In the genomic region with DNA sequence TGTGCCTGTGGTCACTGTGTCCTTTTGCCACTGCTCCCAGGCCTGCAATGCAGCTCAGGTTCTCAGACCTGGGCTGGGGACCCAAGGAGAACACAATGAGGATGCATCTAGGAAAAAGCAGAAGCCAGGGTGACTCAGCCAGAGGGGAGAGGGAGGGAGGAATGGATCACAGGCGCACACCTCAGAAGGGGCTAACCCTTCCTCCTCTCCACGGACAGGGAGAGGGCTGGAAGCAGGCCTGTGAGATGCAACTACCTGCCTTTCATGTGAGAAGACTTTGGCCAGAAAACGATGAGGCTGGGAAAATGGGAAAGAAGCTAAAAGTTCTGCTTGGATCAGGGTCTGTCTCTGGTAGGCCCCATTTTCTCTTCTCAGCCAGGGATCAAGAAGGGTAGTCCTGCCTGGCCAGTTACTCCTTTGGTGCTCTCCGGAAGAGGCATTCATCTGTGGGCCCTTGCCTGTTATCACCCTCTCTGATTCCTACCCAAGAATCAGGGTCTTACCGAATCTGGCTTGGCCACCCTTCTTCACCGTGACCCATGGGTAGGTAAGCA, we compare ENCODE assay signal across 14 mouse cellular contexts. TPM values are rescaled to one million over a fixed set of nuclear protein-coding genes. Genes with fewer than 3 reads are reported as not detected.
DNase-seq lines count a peak whose midpoint lies in the region; ATAC-seq and TF ChIP-seq lines count a peak whose summit lies in the region.
"Had no signal": no experiment of that assay in that cellular context is flagged by ENCODE, and none has a peak within 500 bp of the region (broad histone marks: within the 10 kb centered on the region; RNA-seq: fewer than 3 reads in every experiment).

No protein-coding gene starts in this region.

- peaks cover 10% of the 10 kb centered on the region; the same call in 1 of the 2 replicates for H3K36me3 ChIP-seq in lung, embryonic 14.5 days (ENCODE audit: insufficient read depth)
- 0 out of 2 replicates have a peak, but pooled peaks cover 2% of the 10 kb centered on the region for H3K36me3 ChIP-seq in forebrain, embryonic 16.5 days (ENCODE audit: control insufficient read depth, insufficient read depth)
- peaks cover 17% of the 10 kb centered on the region for H3K36me3 ChIP-seq in limb, embryonic 13.5 days
- H3K36me3 ChIP-seq in neural tube, embryonic 13.5 days: peaks cover 10% of the 10 kb centered on the region

- H3K4me3 ChIP-seq in lung, embryonic 14.5 days (ENCODE audit: low read depth, low read length): no peak overlapping the region
- no peak overlapping the region for H3K4me3 ChIP-seq in forebrain, embryonic 16.5 days (replicated peaks; ENCODE audit: low read length)
- no peak overlapping the region for H3K4me3 ChIP-seq in limb, embryonic 13.5 days
- peak overlapping the region; percentile 6; the same call in 1 of the 2 replicates for H3K4me3 ChIP-seq in neural tube, embryonic 13.5 days
- H3K4me3 ChIP-seq: heart, embryonic 10.5 days had no signal

- peak overlapping the region; percentile 26; the same call in 1 of the 2 replicates for H3K9ac ChIP-seq in lung, embryonic 14.5 days
- peak overlapping the region; percentile 24 for H3K9ac ChIP-seq in forebrain, embryonic 16.5 days (replicated peaks; ENCODE audit: low read depth, low read length)
- H3K9ac ChIP-seq in limb, embryonic 13.5 days: peak overlapping the region; percentile 35
- H3K9ac ChIP-seq in neural tube, embryonic 13.5 days: peak overlapping the region; percentile 60
- H3K9ac ChIP-seq: liver, embryonic 14.5 days had no signal

- ATAC-seq in lung, embryonic 14.5 days (ENCODE audit: insufficient read depth): no peak
- ATAC-seq in forebrain, embryonic 16.5 days: peak; percentile 2
- no peak for ATAC-seq in limb, embryonic 13.5 days (ENCODE audit: low FRiP score, low read depth)
- ATAC-seq in neural tube, embryonic 13.5 days (ENCODE audit: low read depth): no peak
- no peak for ATAC-seq in erythroblast, adult 5-6 weeks (replicated peaks; ENCODE audit: low FRiP score, poor library complexity, severe bottlenecking)
- ATAC-seq: Patski had no signal

- H3K4me2 ChIP-seq in lung, embryonic 14.5 days: no peak overlapping the region
- peak overlapping the region; percentile 24; the same call in 1 of the 2 replicates for H3K4me2 ChIP-seq in forebrain, embryonic 16.5 days (ENCODE audit: low read length)
- peak overlapping the region; percentile 27; the same call in 1 of the 2 replicates for H3K4me2 ChIP-seq in limb, embryonic 13.5 days (replicated peaks)
- H3K4me2 ChIP-seq in neural tube, embryonic 13.5 days: peak overlapping the region; percentile 43

- no peaks in the 10 kb centered on the region for H3K9me3 ChIP-seq in lung, embryonic 14.5 days (ENCODE audit: low read depth, low read length)
- no peaks in the 10 kb centered on the region for H3K9me3 ChIP-seq in forebrain, embryonic 16.5 days (ENCODE audit: control insufficient read depth, low read length)
- H3K9me3 ChIP-seq in limb, embryonic 13.5 days: no peaks in the 10 kb centered on the region
- H3K9me3 ChIP-seq in neural tube, embryonic 13.5 days: no peaks in the 10 kb centered on the region
- H3K9me3 ChIP-seq: heart, embryonic 10.5 days had no signal

- H3K27ac ChIP-seq in lung, embryonic 14.5 days (ENCODE audit: low read depth): no peak overlapping the region; the same call in 1 of the 2 replicates
- H3K27ac ChIP-seq in forebrain, embryonic 16.5 days (ENCODE audit: low read length): peak overlapping the region; percentile 61
- H3K27ac ChIP-seq in limb, embryonic 13.5 days: peak overlapping the region; percentile 79
- H3K27ac ChIP-seq in neural tube, embryonic 13.5 days (replicated peaks): peak overlapping the region; percentile 93
- H3K27ac ChIP-seq: heart, embryonic 10.5 days; liver, embryonic 14.5 days had no signal

- WGBS in lung, embryonic 14.5 days: 68% methylated on average over 6 of the region's 6 CpGs
- WGBS in forebrain, embryonic 16.5 days: 47% methylated on average over 5 of the region's 6 CpGs
- WGBS in limb, embryonic 13.5 days: 85% methylated on average over 6 of the region's 6 CpGs
- 53% methylated on average over 6 of the region's 6 CpGs for WGBS in neural tube, embryonic 13.5 days

- peaks cover 26% of the 10 kb centered on the region for H3K4me1 ChIP-seq in lung, embryonic 14.5 days (ENCODE audit: insufficient read depth)
- peaks cover 96% of the 10 kb centered on the region for H3K4me1 ChIP-seq in forebrain, embryonic 16.5 days (replicated peaks; ENCODE audit: control insufficient read depth, insufficient read depth, low read length)
- H3K4me1 ChIP-seq in limb, embryonic 13.5 days: peaks cover 74% of the 10 kb centered on the region
- peaks cover 97% of the 10 kb centered on the region for H3K4me1 ChIP-seq in neural tube, embryonic 13.5 days (replicated peaks)

- no peak for TF ChIP-seq CTCF in lung, embryonic 14.5 days (IDR thresholded peaks at IDR 0.05; ENCODE audit: low read depth)

- no peak for DNase-seq in lung, embryonic 14.5 days
- no peak for DNase-seq in lung, adult 18-20 months
- no peak for DNase-seq in adrenal gland, postnatal 4 days (ENCODE audit: low spot score in 2 of 2)
- DNase-seq in cerebellum, postnatal 14 days: no peak
- DNase-seq: cerebellum, adult 9-11 months; right cerebral cortex, adult 18-20 months had no signal

- no peaks in the 10 kb centered on the region for H3K27me3 ChIP-seq in lung, embryonic 14.5 days (ENCODE audit: insufficient read depth, low read length)
- H3K27me3 ChIP-seq in forebrain, embryonic 16.5 days (replicated peaks; ENCODE audit: control insufficient read depth, insufficient read depth, low read length): no peaks in the 10 kb centered on the region
- H3K27me3 ChIP-seq in limb, embryonic 13.5 days: no peaks in the 10 kb centered on the region
- H3K27me3 ChIP-seq in neural tube, embryonic 13.5 days: no peaks in the 10 kb centered on the region
- H3K27me3 ChIP-seq: Patski had no signal

RNA-seq across cellular contexts. Expression of gene Vangl2, which starts 10.7 kb away (rescaled TPM):
- polyA plus RNA-seq in lung, embryonic 14.5 days (2014; fragmentation: Nextera tagmentation; extraction: Ambion mirVana): 17.1 TPM in 2 replicates
- polyA plus RNA-seq in forebrain, embryonic 16.5 days (2015; fragmentation: Nextera tagmentation; extraction: Ambion mirVana): 40.5 and 42.7 TPM in 2 replicates
- polyA plus RNA-seq in limb, embryonic 13.5 days (2015; fragmentation: Nextera tagmentation; extraction: Ambion mirVana): 20.7 and 20.8 TPM in 2 replicates
- polyA plus RNA-seq in neural tube, embryonic 13.5 days (2015; fragmentation: Nextera tagmentation; extraction: Ambion mirVana): 46.8 and 50.5 TPM in 2 replicates
- total RNA-seq in adrenal gland, postnatal 4 days (2021): 10 to 100 TPM; 16.2 to 18.7 TPM
- 1.3 TPM in 1 of 2 replicates, not detected in the other for total RNA-seq in erythroblast, adult 5-6 weeks (2015; ENCODE audit: low replicate concordance)
- total RNA-seq in erythroblast, adult 5-6 weeks (2017; ENCODE audit: low replicate concordance): 0.42 and 3.4 TPM in 2 replicates

RNA-seq across cellular contexts. Expression of gene Nhlh1, which starts 39.8 kb away (rescaled TPM):
- not detected in 2 replicates for polyA plus RNA-seq in lung, embryonic 14.5 days (2014; fragmentation: Nextera tagmentation; extraction: Ambion mirVana)
- polyA plus RNA-seq in forebrain, embryonic 16.5 days (2015; fragmentation: Nextera tagmentation; extraction: Ambion mirVana): 2.0 TPM in 2 replicates
- polyA plus RNA-seq in limb, embryonic 13.5 days (2015; fragmentation: Nextera tagmentation; extraction: Ambion mirVana): not detected in 2 replicates
- 10.4 and 10.8 TPM in 2 replicates for polyA plus RNA-seq in neural tube, embryonic 13.5 days (2015; fragmentation: Nextera tagmentation; extraction: Ambion mirVana)
- total RNA-seq in adrenal gland, postnatal 4 days (2021): under 1 TPM in 1 of 2 experiments, not detected in 1; 0.31 TPM
- not detected in 2 replicates for total RNA-seq in erythroblast, adult 5-6 weeks (2015; ENCODE audit: low replicate concordance)
- total RNA-seq in erythroblast, adult 5-6 weeks (2017; ENCODE audit: low replicate concordance): not detected in 2 replicates
- polyA plus RNA-seq: intestine, embryonic 14.5 days; liver, embryonic 14.5 days; Patski had no signal
